Mouse (Mus musculus): ENCODE measurements at regions not wholly inside any gene's neighbourhood (a gene's known extent, or its start where the extent isn't known, plus 50 kb on each side); places are given as distances from the start of the nearest gene placed in this dataset.

- no peak overlapping the region for H3K4me2 ChIP-seq (ENCODE audit: insufficient read depth, low read depth, poor library complexity, severe bottlenecking)
- no peaks in the 10 kb centered on the region for H3K79me2 ChIP-seq (replicated peaks; ENCODE audit: control insufficient read depth, extremely low read depth, insufficient read depth, poor library complexity, severe bottlenecking)
- H3K27ac ChIP-seq (ENCODE audit: insufficient read depth, low read depth), result no peak overlapping the region
- H3K9me3 ChIP-seq (replicated peaks; ENCODE audit: low read length), result no peaks in the 10 kb centered on the region
- peaks cover 3 to 14% of the 10 kb centered on the region in 2 experiments; a peak in 2 of 4 replicates for H3K4me1 ChIP-seq (ENCODE audit: control insufficient read depth in 1 of 2, insufficient read depth in 2 of 2)
- peaks cover 4% of the 10 kb centered on the region for H3K27me3 ChIP-seq (replicated peaks)
- no peak overlapping the region for H3K4me3 ChIP-seq (replicated peaks in 1 of 3; ENCODE audit: low read depth in 2 of 3, low read length in 2 of 3, poor library complexity in 1 of 3)
- in situ Hi-C loops (cut with MboI; ENCODE audit: low pct_ligation_motif_present, low pct_unique_long_range_greater_than_20kb, low sequenced_read_pairs) (no loop called here), dilution Hi-C loops (cut with MboI; ENCODE audit: extremely low pct_ligation_motif_present, extremely low pct_unique_long_range_greater_than_20kb, low sequenced_read_pairs) (no loop called here)
- DNase-seq (ENCODE audit: extremely low read depth), result no peak
- no peaks in the 10 kb centered on the region for H3K36me3 ChIP-seq (replicated peaks in 1 of 2; ENCODE audit: control insufficient read depth in 1 of 2, insufficient read depth in 1 of 2, low read length in 1 of 2)
- TF ChIP-seq CHD1 (IDR thresholded peaks at IDR 0.05; ENCODE audit: low read depth, low read length) (no peak), CTCF (conservative IDR thresholded peaks at IDR 0.05 in 1 of 2, IDR thresholded peaks at IDR 0.05 in 1 of 2; ENCODE audit: low read depth in 2 of 2, low read length in 2 of 2) (no peak), GABPA (IDR thresholded peaks at IDR 0.05; ENCODE audit: insufficient replicate concordance, low read depth, low read length) (no peak), RAD21 (IDR thresholded peaks at IDR 0.05; ENCODE audit: low read depth, low read length) (no peak), UBTF (IDR thresholded peaks at IDR 0.05; ENCODE audit: low read depth, low read length) (no peak), NELFE (IDR thresholded peaks at IDR 0.05; ENCODE audit: low read depth, low read length) (no peak), BHLHE40 (IDR thresholded peaks at IDR 0.05; ENCODE audit: low read depth, low read length) (no peak), MAFK (IDR thresholded peaks at IDR 0.05; ENCODE audit: insufficient replicate concordance, low read length) (no peak), TBP (conservative IDR thresholded peaks at IDR 0.05; ENCODE audit: low read depth, low read length) (no peak), ZNF384 (IDR thresholded peaks at IDR 0.05; ENCODE audit: low read depth, low read length) (no peak), MAZ (IDR thresholded peaks at IDR 0.05; ENCODE audit: low read depth, low read length) (no peak), KAT2A (IDR thresholded peaks at IDR 0.05; ENCODE audit: insufficient replicate concordance, low read length) (no peak)
- H3K9ac ChIP-seq (ENCODE audit: insufficient read depth, low read depth), result no peak overlapping the region
Observed at GRCm38 (mm10) chr3:35221183-35221582, 532.7 kb upstream of the Atp11b start.

GRCm38 (mm10) chr3:35222251-35222650, 531.7 kb upstream of the Atp11b start:
- H3K27ac ChIP-seq (ENCODE audit: insufficient read depth, low read depth), result no peak overlapping the region
- dilution Hi-C loops (cut with MboI; ENCODE audit: extremely low pct_ligation_motif_present, extremely low pct_unique_long_range_greater_than_20kb, low sequenced_read_pairs), result no loop called here
- peaks cover 4% of the 10 kb centered on the region for H3K27me3 ChIP-seq (replicated peaks)
- H3K4me1 ChIP-seq (ENCODE audit: control insufficient read depth in 1 of 2, insufficient read depth in 2 of 2), result peaks cover 3 to 14% of the 10 kb centered on the region in 2 experiments; a peak in 2 of 4 replicates
- no peaks in the 10 kb centered on the region for H3K79me2 ChIP-seq (replicated peaks; ENCODE audit: control insufficient read depth, extremely low read depth, insufficient read depth, poor library complexity, severe bottlenecking)
- no peak for DNase-seq (ENCODE audit: extremely low read depth)
- no peaks in the 10 kb centered on the region for H3K9me3 ChIP-seq (replicated peaks; ENCODE audit: low read length)
- H3K9ac ChIP-seq (ENCODE audit: insufficient read depth, low read depth), result no peak overlapping the region
- TF ChIP-seq GABPA (IDR thresholded peaks at IDR 0.05; ENCODE audit: insufficient replicate concordance, low read depth, low read length) (no peak), MAX (IDR thresholded peaks at IDR 0.05; ENCODE audit: low read length) (no peak), E2F4 (IDR thresholded peaks at IDR 0.05; ENCODE audit: insufficient replicate concordance, low read depth, low read length) (no peak), HCFC1 (IDR thresholded peaks at IDR 0.05; ENCODE audit: low read depth, low read length) (no peak), RCOR1 (conservative IDR thresholded peaks at IDR 0.05; ENCODE audit: low read depth, low read length) (no peak), TCF12 (IDR thresholded peaks at IDR 0.05; ENCODE audit: low read depth, low read length) (no peak), MAFK (IDR thresholded peaks at IDR 0.05; ENCODE audit: insufficient replicate concordance, low read length) (no peak), MXI1 (IDR thresholded peaks at IDR 0.05; ENCODE audit: low read depth, low read length) (no peak), TBP (conservative IDR thresholded peaks at IDR 0.05; ENCODE audit: low read depth, low read length) (no peak), ETS1 (conservative IDR thresholded peaks at IDR 0.05; ENCODE audit: low read depth, low read length) (no peak), SMC3 (IDR thresholded peaks at IDR 0.05; ENCODE audit: low read depth, low read length) (no peak), UBTF (IDR thresholded peaks at IDR 0.05; ENCODE audit: low read depth, low read length) (no peak), JUN (IDR thresholded peaks at IDR 0.05; ENCODE audit: insufficient read depth, low read depth, low read length) (no peak), MEF2A (IDR thresholded peaks at IDR 0.05; ENCODE audit: borderline replicate concordance, low read depth, low read length) (no peak), USF1 (IDR thresholded peaks at IDR 0.05; ENCODE audit: low read depth, low read length) (no peak), CTCF (conservative IDR thresholded peaks at IDR 0.05 in 1 of 2, IDR thresholded peaks at IDR 0.05 in 1 of 2; ENCODE audit: low read depth in 2 of 2, low read length in 2 of 2) (no peak), POLR2A (IDR thresholded peaks at IDR 0.05; ENCODE audit: low read depth, low read length) (no peak)
- H3K4me3 ChIP-seq (replicated peaks in 1 of 3; ENCODE audit: low read depth in 2 of 3, low read length in 2 of 3, poor library complexity in 1 of 3), result no peak overlapping the region
- no peaks in the 10 kb centered on the region for H3K36me3 ChIP-seq (replicated peaks in 1 of 2; ENCODE audit: control insufficient read depth in 1 of 2, insufficient read depth in 1 of 2, low read length in 1 of 2)
- no peak overlapping the region for H3K4me2 ChIP-seq (ENCODE audit: insufficient read depth, low read depth, poor library complexity, severe bottlenecking)
- in situ Hi-C loops (cut with MboI; ENCODE audit: low pct_ligation_motif_present, low pct_unique_long_range_greater_than_20kb, low sequenced_read_pairs), result no loop called here

Data from CH12.LX (cell line).